Mouse (Mus musculus) embryo, embryonic 10 days (tissue): ENCODE data around the gene Atg101.

Experiments
- DNase-seq: peaks from one replicate; pipeline ENCODE4 v3.0.0-alpha.2; 2015; ENCODE audit warnings: low spot score

Atg101 gene

GRCm38 (mm10) chr15:101336474-101337174, 52.6 kb downstream of the Atg101 start:
- peak; percentile 20 for DNase-seq

DNA sequence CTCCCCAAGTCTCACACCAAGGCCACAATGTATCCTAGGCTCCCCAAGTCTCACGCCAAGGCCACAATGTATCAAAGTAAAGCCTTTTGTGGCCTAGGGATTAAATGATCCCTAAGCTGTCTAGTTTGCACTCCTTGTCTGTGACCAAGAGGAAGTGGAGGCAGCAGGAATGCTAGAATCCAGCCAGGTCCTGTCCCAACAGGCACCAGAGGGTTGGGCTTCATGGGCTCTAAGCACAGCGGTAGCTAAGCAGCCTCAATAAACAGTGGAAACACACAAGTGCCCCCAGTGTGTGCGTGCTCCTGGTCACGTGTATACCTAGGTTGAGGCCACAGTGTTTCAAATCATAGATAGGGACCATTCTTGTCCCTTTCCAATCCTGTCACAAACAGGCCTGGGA, 54.3 kb downstream of the Atg101 start:
- DNase-seq: no peak

- DNase-seq: peak; percentile 91
Measured at GRCm38 (mm10) chr15:101339537-101339936, 55.5 kb downstream of the Atg101 start.
